ENCODE assay signal across 19 mouse cellular contexts in genomic region chr8:128535685-128536084, GRCm38 (mm10).
DNase-seq lines count a peak whose midpoint lies in the region; ATAC-seq lines count a peak whose summit lies in the region.
"Had no signal": no experiment of that assay in that cellular context is flagged by ENCODE, and none has a peak within 500 bp of the region (broad histone marks: within the 10 kb centered on the region; RNA-seq: fewer than 3 reads in every experiment).

No protein-coding gene starts in this region.

- no peaks in the 10 kb centered on the region for H3K9me3 ChIP-seq in midbrain, embryonic 14.5 days (ENCODE audit: control insufficient read depth, low read length)
- H3K9me3 ChIP-seq: forebrain, embryonic 10.5 days; hindbrain, embryonic 12.5 days; hindbrain, embryonic 15.5 days had no signal

- no peak overlapping the region for H3K4me3 ChIP-seq in midbrain, embryonic 14.5 days (replicated peaks; ENCODE audit: low read depth, low read length)
- H3K4me3 ChIP-seq: forebrain, embryonic 10.5 days; heart, adult 2 months; hindbrain, embryonic 12.5 days; hindbrain, embryonic 15.5 days had no signal

- H3K27ac ChIP-seq in midbrain, embryonic 14.5 days (replicated peaks; ENCODE audit: low read depth, low read length), result no peak overlapping the region
- H3K27ac ChIP-seq: forebrain, embryonic 10.5 days; heart, adult 2 months; hindbrain, embryonic 12.5 days; hindbrain, embryonic 15.5 days had no signal

- no peaks in the 10 kb centered on the region for H3K27me3 ChIP-seq in midbrain, embryonic 14.5 days (ENCODE audit: control insufficient read depth, insufficient read depth, low read length)
- H3K27me3 ChIP-seq: hindbrain, embryonic 12.5 days; hindbrain, embryonic 15.5 days had no signal

- H3K4me1 ChIP-seq in midbrain, embryonic 14.5 days (ENCODE audit: control insufficient read depth, insufficient read depth, low read length), result 0 out of 2 replicates have a peak, but pooled peaks cover 7% of the 10 kb centered on the region

- peak; percentile 74 for DNase-seq in CD4-positive helper T cell, adult 2 months (ENCODE audit: low read depth, low spot score)
- DNase-seq in CD4-positive, CD25-positive, alpha-beta regulatory T cell, adult 2 months (ENCODE audit: low read depth, low spot score), result peak; percentile 53
- DNase-seq in midbrain, embryonic 14.5 days, result no peak
- DNase-seq in thymus, postnatal 25 days, result no peak
- no peak for DNase-seq in right cerebral cortex, postnatal 36 days (ENCODE audit: low spot score in 2 of 2)
- DNase-seq: adrenal gland, postnatal 10 days; adrenal gland, postnatal 36 days; cerebellum, adult 18-20 months; cerebellum, adult 9-10 months; cerebellum, postnatal 14 days; gastrocnemius, postnatal 25 days; heart, adult 2 months had no signal

- H3K4me2 ChIP-seq in midbrain, embryonic 14.5 days (ENCODE audit: low read length), result no peak overlapping the region
- H3K4me2 ChIP-seq: heart, embryonic 11.5 days; hindbrain, embryonic 12.5 days; hindbrain, embryonic 15.5 days had no signal

- ATAC-seq in activated CD4-positive, CD25-positive, alpha-beta regulatory T cell, adult 4 months, result peak; percentile 62
- no peak for ATAC-seq in midbrain, embryonic 14.5 days (ENCODE audit: low FRiP score, low TSS enrichment)
- ATAC-seq: forebrain, embryonic 14.5 days; intestine, embryonic 16.5 days had no signal

- no peak overlapping the region for H3K9ac ChIP-seq in midbrain, embryonic 14.5 days (replicated peaks; ENCODE audit: low read length)
- H3K9ac ChIP-seq: hindbrain, embryonic 12.5 days; hindbrain, embryonic 15.5 days had no signal

- H3K36me3 ChIP-seq in midbrain, embryonic 14.5 days (ENCODE audit: control insufficient read depth, insufficient read depth, low read length), result no peaks in the 10 kb centered on the region
- H3K36me3 ChIP-seq: forebrain, embryonic 10.5 days; hindbrain, embryonic 12.5 days; hindbrain, embryonic 15.5 days had no signal

Comparison
In these comparisons a context has a peak if more than half of its experiments do, and no peak if none do; other contexts are left out.
1. DNase-seq: peak in CD4-positive helper T cell, adult 2 months (single experiment) and CD4-positive, CD25-positive, alpha-beta regulatory T cell, adult 2 months (single experiment); none in midbrain, embryonic 14.5 days (single experiment), thymus, postnatal 25 days (single experiment) and right cerebral cortex, postnatal 36 days (0 of 2).